Mouse (Mus musculus) frontal cortex, adult (tissue): Measurements from ENCODE around the gene Orm2.

Experiments
- ATAC-seq: cut with Nextera tagmentation; 2 replicates; pipeline ENCODE4 v1.9.2; 2017; ENCODE audit warnings: mild to moderate bottlenecking, moderate library complexity, mixed read lengths; ENCODE audit not compliant: low TSS enrichment

Gene Orm2

DNA sequence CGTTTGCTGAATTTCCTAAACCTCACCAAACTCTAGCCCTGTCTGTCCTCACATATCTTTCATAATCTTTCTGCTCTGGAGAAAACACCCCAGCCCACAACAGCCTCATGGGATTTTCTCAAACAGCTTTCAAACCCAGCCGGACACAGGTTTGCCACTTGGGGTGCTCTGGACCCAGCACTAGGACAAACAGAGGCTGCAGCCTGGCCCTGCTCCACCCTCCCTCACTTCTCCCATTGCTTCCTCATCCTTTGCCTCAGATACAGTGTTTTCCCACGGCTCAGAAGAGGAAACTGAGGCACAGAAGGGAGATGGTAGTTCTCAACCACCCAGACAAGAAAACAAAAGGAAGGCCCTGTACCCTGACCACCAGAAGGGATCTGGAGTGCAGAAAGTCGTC lies 43.4 kb downstream of the Orm2 start:
- no peak for ATAC-seq

DNA sequence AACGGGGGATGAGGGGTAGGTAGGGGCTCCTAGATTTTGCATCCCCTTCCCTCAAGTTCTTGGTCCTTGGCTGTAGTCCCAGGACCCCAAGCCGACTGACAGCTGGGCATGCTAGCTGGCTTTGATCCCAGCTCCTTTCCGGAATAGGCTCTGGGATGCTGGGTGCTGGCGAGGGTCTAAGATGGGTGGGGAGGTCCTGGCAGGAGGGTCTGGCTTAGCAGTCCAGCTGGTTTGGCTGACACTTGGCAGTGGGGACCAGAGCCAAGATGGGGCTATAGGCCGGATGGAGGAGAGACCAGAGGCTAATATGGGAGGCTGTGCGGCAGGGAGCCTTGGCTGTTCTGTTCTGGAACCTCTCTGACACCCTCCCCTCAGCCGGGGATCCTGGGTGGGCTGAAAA lies 46.0 kb downstream of the Orm2 start:
- ATAC-seq, result no peak

DNA sequence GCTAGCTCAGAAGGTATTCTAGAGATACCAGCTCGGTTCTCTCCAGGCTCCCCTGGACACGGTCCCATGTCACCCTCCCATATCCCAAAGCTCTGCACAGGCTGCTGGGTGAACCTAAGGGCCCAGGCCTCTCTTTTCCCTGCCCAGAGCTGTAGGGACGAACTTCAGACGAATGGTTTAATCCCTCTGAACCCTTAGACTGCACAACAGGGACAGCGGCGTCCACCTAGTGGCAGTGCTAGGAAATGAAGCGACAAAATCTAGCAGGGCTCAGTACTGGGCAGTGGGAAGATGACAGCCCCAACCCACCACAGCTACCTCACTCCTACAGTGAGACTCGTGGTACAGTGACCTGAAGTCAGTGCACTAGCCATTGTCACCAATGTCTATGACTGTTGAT lies 46.4 kb downstream of the Orm2 start:
- ATAC-seq, result peak; percentile 56

DNA sequence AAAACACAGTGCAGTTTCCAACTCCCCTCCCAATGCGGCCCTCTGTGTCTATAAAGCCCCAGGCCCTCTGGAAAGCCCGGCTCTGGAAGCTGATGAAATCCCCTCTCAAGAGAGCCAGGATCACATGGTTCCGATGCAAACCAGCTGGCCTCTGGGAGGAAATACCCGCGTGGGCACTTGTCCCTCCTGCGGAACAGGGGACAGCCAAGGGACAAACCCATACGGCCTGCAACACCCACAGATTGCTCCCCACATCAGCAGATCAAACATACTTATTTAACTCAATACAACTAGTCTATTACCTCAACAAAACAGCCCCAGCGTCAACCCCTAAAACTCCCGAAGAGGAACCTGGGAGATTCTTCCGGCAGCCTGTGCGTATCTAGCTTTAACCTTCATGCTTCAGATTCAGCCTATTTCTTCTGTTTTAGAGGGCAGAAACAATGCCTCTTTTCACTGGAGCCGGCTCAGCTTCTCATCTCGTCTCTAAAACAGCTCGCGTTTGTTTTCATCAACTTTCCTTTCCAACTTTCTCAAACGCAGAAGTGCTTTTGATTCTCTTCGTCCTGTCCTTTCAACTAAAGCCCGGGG lies 47.2 kb downstream of the Orm2 start:
- ATAC-seq, result no peak

DNA sequence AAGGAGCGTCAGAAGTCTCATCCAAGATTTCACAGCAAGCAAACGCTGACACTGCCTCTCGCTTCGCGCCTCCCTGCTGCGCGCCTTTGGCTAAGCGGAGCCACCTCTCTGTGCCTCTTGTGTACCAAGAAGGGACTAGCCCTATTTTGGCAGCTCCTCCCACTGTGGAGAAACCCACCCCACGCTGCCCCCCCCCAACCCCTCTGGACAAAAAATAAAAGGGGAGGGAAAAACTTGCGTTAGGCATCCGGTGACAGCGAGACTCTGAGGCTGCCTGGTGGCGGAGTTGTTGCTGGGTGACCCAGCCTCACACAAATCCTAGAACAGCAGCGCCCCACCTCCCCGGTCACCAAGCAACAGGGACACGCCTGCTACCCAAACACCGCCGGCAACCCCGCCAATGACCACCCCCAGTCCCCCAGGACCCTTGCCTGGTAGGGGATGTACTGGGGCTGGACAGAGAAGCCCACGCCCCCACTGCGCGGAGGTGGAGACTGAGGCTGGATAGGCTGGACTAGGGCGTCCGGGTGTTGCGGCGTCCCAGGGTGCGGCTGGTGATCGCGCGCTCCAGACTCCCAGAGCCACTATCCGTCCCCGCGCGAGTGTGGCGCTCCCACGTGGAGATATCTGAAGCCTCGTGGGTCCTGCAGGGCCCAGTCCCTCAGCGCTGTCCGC lies 47.8 kb downstream of the Orm2 start:
- peak; percentile 69 for ATAC-seq

DNA sequence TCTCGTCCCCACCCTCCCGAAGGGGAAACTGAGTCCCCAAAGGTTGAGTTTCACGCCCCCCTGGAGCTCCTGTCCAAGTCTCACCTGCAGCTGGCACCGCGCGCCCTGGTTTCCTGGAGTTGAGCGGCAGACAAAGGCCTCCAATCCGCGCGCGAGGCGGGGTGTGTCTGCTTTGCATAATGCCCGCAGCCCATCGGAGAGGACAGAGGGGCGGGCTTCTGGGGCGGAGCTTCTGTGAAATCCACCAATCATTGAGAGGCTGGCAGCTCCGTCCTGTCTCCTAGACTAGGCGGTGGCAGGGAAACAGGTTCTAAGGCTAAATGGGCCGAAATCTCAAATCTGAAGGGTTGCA lies 48.3 kb downstream of the Orm2 start:
- ATAC-seq, result peak; percentile 94

DNA sequence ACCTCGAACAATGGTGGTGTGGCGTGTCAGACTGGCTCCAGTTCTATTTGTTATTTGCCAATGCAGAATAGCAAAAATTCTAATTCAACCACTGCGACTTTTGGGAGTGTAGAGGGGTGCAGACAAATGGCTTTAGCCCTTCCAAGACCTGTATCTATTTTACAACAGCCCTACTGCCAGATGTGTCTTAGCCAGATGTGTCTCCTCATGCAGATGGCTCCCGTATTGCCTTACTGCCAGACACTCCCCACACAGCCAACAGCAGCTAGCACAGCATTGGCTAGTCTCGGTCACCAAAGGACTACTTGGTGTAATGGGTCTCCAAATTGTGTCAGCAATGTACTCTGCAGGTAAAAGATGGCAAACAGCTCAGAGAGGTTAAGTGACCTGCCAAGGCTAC lies 49.0 kb downstream of the Orm2 start:
- ATAC-seq, result no peak

DNA sequence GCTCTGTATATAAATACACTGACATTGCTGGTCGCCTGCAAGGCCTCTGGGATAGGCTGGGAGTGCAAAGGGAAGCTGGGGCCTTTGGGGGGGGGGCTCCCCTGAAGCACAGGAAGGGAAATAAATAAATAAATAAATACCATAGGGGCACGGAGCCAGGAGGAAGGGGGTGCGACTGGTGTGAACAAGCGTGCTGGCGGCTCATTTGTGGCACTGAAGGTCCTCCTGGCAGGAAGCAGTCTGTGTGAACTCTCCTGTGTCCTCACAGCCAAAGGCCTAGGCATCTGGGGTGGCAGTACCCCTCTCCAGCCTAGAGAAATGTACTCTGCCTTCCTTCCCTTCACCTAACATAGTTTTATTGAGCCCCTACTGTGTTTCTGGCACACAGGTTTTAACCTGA lies 52.7 kb downstream of the Orm2 start:
- ATAC-seq, result no peak
